Mouse (Mus musculus) heart, embryonic 12.5 days (tissue): ENCODE measurements at regions not wholly inside any gene's neighbourhood (a gene's known extent, or its start where the extent isn't known, plus 50 kb on each side); places are given as distances from the start of the nearest gene placed in this dataset.

Experiments
- ATAC-seq: fragments of 200-750 bp; cut with Nextera tagmentation; 2 replicates; pipeline ENCODE4 v1.8.0; 2017; ENCODE audit warnings: moderate TSS enrichment, moderate library complexity; ENCODE audit not compliant: insufficient number of reproducible peaks, low FRiP score
- H3K27ac ChIP-seq: fragments of 300-500 bp; sonication (generic); 2 replicates; pipeline ENCODE4 v1.5.1; 2016; ENCODE audit warnings: mild to moderate bottlenecking, moderate library complexity; ENCODE audit not compliant: poor library complexity, severe bottlenecking
- H3K27me3 ChIP-seq: fragments of 300-500 bp; sonication (generic); replicated peaks from 2 replicates; pipeline ENCODE4 v1.6.1; 2016; ENCODE audit warnings: mild to moderate bottlenecking, moderate library complexity
- H3K36me3 ChIP-seq: fragments of 300-500 bp; sonication (generic); 2 replicates; pipeline ENCODE4 v1.6.1; 2016; ENCODE audit warnings: mild to moderate bottlenecking, moderate library complexity
- H3K4me1 ChIP-seq: fragments of 300-500 bp; sonication (generic); replicated peaks from 2 replicates; pipeline ENCODE4 v1.6.1; 2016; ENCODE audit warnings: mild to moderate bottlenecking
- H3K4me2 ChIP-seq: fragments of 300-500 bp; sonication (generic); 2 replicates; pipeline ENCODE4 v1.6.1; 2016; ENCODE audit warnings: mild to moderate bottlenecking, moderate library complexity
- H3K4me3 ChIP-seq: fragments of 300-500 bp; sonication (generic); 2 replicates; pipeline ENCODE4 v1.5.1; 2016; ENCODE audit warnings: mild to moderate bottlenecking
- H3K9ac ChIP-seq: fragments of 300-500 bp; sonication (generic); 2 replicates; pipeline ENCODE4 v1.6.1; 2016; ENCODE audit warnings: mild to moderate bottlenecking, moderate library complexity
- H3K9me3 ChIP-seq: fragments of 300-500 bp; sonication (generic); replicated peaks from 2 replicates; pipeline ENCODE4 v1.6.1; 2016; ENCODE audit warnings: mild to moderate bottlenecking, moderate library complexity
- WGBS: fragments of 180-500 bp; shearing (Covaris S2); methylation state at CpG from one replicate; pipeline ENCODE4 v1.1.7; 2016; 5-methylcytosine and 5-hydroxymethylcytosine counted together

DNA sequence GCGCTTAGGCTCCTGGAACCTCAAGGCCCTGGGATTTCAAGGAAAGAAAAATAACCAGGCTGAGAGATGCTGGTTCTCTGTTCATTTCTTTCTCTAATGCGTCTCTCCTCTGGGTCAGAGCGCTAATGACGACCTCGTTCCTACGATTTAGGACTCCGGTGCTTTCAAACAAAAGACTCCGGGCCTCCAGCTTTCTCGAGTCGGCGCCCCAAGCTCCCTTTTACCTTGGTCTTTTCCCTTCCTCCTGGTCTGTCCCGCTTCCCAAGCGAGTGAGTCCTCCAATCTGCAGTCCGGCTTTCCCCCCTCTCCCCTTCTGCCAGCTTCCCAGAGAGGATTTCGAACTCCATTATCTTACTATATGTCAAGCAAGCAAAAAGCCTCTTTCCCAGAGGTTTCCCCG is 316.5 kb downstream of the Parp8 start:
- Histone ChIP-seq H3K36me3 (no peaks in the 10 kb centered on the region), H3K9ac (peak overlapping the region; percentile 48; the same call in 1 of the 2 replicates), H3K4me1 (peaks cover 21% of the 10 kb centered on the region; the same call in 1 of the 2 replicates), H3K27me3 (peaks cover 46% of the 10 kb centered on the region), H3K4me3 (peak overlapping the region; percentile 36), H3K4me2 (peak overlapping the region; percentile 64), H3K27ac (no peak overlapping the region), H3K9me3 (no peaks in the 10 kb centered on the region)
- ATAC-seq = no peak
- WGBS = under 1% methylated on average over 16 of the region's 16 CpGs

GRCm38 (mm10) chr13:116708456-116708780 is 316.9 kb downstream of the Parp8 start:
- 0% methylated on average over 7 of the region's 7 CpGs for WGBS
- peaks cover 46% of the 10 kb centered on the region for H3K27me3 ChIP-seq
- peak overlapping the region; percentile 64 for H3K4me2 ChIP-seq
- no peak for ATAC-seq
- no peak overlapping the region for H3K27ac ChIP-seq
- peaks cover 21% of the 10 kb centered on the region; the same call in 1 of the 2 replicates for H3K4me1 ChIP-seq
- H3K9ac ChIP-seq = no peak overlapping the region
- no peaks in the 10 kb centered on the region for H3K36me3 ChIP-seq
- H3K4me3 ChIP-seq = peak overlapping the region; percentile 36
- H3K9me3 ChIP-seq = no peaks in the 10 kb centered on the region

DNA sequence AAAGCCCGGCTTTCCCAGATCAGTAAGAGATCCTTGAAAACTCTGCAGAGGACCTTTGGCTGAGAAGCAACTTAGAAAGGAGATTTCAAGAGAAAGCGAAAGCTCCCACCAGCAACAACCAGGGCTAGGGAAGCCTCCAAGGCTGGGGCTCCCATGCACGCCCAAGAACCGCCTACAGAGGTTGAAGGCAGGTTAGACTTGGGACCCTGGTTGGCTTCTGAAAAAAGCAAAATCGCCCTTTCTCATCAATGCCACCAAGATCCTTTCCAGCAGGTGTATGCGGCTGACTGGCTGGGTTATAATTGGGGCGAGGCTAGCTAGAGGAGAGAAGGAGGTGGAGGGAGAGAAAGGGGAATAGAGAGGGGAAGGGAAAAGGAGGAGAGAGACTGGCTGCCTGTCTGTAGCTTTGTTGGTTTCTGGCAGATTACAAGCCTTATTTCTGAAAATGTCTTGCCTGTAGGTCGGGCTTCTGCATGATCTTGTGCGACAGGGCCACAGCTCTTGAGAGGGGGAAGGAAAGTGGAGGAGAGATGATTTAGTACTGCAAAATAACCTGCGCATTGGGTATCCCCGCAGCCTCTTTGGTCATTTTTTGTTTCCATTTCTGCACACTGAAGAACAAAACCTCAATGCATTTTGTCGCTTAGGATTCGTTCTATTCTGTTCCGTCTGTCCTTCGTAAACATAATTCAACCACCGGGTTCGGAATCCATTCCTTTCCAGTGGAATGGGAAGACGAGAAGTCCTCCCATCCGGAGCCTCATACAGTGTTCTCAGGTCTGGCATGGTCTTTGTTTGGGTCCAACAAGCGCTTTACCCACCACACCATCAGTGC is 317.5 kb downstream of the Parp8 start:
- no peak for ATAC-seq
- Histone ChIP-seq H3K4me2 (peak overlapping the region; percentile 64), H3K27me3 (peaks cover 44% of the 10 kb centered on the region), H3K9me3 (no peaks in the 10 kb centered on the region), H3K4me3 (peak overlapping the region; percentile 27), H3K4me1 (peaks cover 21% of the 10 kb centered on the region; the same call in 1 of the 2 replicates), H3K36me3 (no peaks in the 10 kb centered on the region), H3K27ac (no peak overlapping the region), H3K9ac (no peak overlapping the region)
- WGBS = 4% methylated on average over 20 of the region's 20 CpGs

DNA sequence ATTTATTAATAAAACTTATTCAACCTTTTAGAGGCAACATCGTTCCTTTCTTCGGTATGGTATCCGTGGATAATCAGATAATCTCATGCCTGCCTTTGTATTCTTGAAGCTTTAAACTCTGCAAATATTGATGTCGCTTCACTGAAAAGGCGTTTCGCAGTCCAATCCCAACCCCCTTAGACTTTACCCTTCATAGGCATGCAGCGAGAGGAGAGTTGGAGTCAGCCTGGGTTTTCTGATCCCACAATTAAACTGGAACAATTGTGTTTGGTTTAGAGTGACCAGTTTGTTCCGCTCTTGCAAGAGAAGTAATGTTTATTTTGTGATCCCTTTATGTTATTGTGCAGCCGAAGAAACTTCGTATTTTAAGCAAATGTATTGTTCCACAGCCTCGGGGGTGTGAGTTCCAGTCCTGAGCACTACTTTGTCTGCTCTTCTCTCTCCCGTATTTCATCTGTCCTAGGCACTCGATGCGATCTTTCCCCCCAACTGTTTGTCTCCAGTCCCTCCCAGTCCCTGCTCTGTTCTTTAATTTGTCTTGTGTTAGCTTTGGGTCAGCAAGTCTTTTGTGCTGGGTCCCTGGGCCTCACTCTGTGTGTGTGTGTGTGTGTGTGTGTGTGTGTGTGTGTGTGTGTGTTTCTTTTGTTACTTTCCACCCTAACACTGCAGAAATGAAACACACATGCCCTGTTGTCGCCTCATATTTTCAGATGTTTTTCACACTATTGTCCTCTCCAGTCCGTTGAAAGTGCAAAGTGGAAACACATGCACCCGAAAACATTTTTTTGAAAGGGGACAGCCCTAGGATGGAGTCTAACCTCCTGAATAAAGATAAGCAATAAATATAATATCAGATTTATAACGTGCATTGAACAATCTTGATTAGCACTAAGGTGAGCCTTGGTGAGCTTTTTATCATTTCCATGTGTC is 318.7 kb downstream of the Parp8 start:
- WGBS = 11% methylated on average over 18 of the region's 18 CpGs
- H3K27ac ChIP-seq = no peak overlapping the region
- H3K4me1 ChIP-seq = peaks cover 19% of the 10 kb centered on the region; the same call in 1 of the 2 replicates
- ATAC-seq = no peak
- H3K36me3 ChIP-seq = no peaks in the 10 kb centered on the region
- H3K4me2 ChIP-seq = peak overlapping the region; percentile 34
- H3K9ac ChIP-seq = no peak overlapping the region
- no peak overlapping the region for H3K4me3 ChIP-seq
- H3K9me3 ChIP-seq = no peaks in the 10 kb centered on the region
- peaks cover 43% of the 10 kb centered on the region for H3K27me3 ChIP-seq

GRCm38 (mm10) chr13:116705611-116706386 is 319.5 kb downstream of the Parp8 start:
- no peak overlapping the region for H3K27ac ChIP-seq
- peaks cover 39% of the 10 kb centered on the region for H3K27me3 ChIP-seq
- peak overlapping the region; percentile 65 for H3K9ac ChIP-seq

GRCm38 (mm10) chr13:116688714-116689113 is 336.6 kb downstream of the Parp8 start:
- H3K9me3 ChIP-seq = 0 out of 2 replicates have a peak, but pooled peaks cover 4% of the 10 kb centered on the region
- H3K27me3 ChIP-seq = no peaks in the 10 kb centered on the region
- H3K4me2 ChIP-seq = no peak overlapping the region
- no peak overlapping the region for H3K4me3 ChIP-seq
- H3K9ac ChIP-seq = no peak overlapping the region
- no peak overlapping the region for H3K27ac ChIP-seq
- no peak for ATAC-seq
- H3K36me3 ChIP-seq = no peaks in the 10 kb centered on the region
- H3K4me1 ChIP-seq = no peaks in the 10 kb centered on the region

More at GRCm38 (mm10) chr13:116705611-116706386, 319.5 kb downstream of the Parp8 start:
- H3K36me3 ChIP-seq = no peaks in the 10 kb centered on the region
- WGBS = under 1% methylated on average over 39 of the region's 39 CpGs
- peaks cover 15% of the 10 kb centered on the region; the same call in 1 of the 2 replicates for H3K4me1 ChIP-seq
- H3K9me3 ChIP-seq = no peaks in the 10 kb centered on the region
- peak overlapping the region; percentile 47 for H3K4me3 ChIP-seq
- ATAC-seq = 0 out of 2 replicates have a peak, but pooled peaks have one; percentile 46
- peak overlapping the region; percentile 87 for H3K4me2 ChIP-seq
